Mouse (Mus musculus) limb, embryonic 15.5 days (tissue): Measurements from ENCODE around the gene Appbp2. TPM values are rescaled to one million over a fixed set of nuclear protein-coding genes. Genes with fewer than 3 reads are reported as not detected.
A peak's percentile ranks its signal among the peaks of the same experiment; 100 is the strongest.

ENCODE experiments used
- ATAC-seq: fragments of 200-750 bp; cut with Nextera tagmentation; 2 replicates; pipeline ENCODE4 v1.8.0; 2017; ENCODE audit warnings: low read depth, moderate TSS enrichment; ENCODE audit not compliant: insufficient number of reproducible peaks, low FRiP score, low TSS enrichment
- H3K27ac ChIP-seq: fragments of 300-500 bp; sonication (generic); 2 replicates; pipeline ENCODE4 v1.5.1; 2015; ENCODE audit warnings: moderate library complexity, mild to moderate bottlenecking, inconsistent platforms
- H3K27me3 ChIP-seq: fragments of 300-500 bp; sonication (generic); 2 replicates; pipeline ENCODE4 v1.6.1; 2015; ENCODE audit warnings: inconsistent platforms
- H3K36me3 ChIP-seq: fragments of 300-500 bp; sonication (generic); 2 replicates; pipeline ENCODE4 v1.6.1; 2015; ENCODE audit warnings: inconsistent platforms
- H3K4me1 ChIP-seq: fragments of 300-500 bp; sonication (generic); 2 replicates; pipeline ENCODE4 v1.6.1; 2015; ENCODE audit warnings: inconsistent platforms
- H3K4me2 ChIP-seq: fragments of 300-500 bp; sonication (generic); 2 replicates; pipeline ENCODE4 v1.6.1; 2015; ENCODE audit warnings: mild to moderate bottlenecking, inconsistent platforms
- H3K4me3 ChIP-seq: fragments of 300-500 bp; sonication (generic); 2 replicates; pipeline ENCODE4 v1.5.1; 2015; ENCODE audit warnings: mild to moderate bottlenecking, inconsistent platforms
- H3K9ac ChIP-seq: fragments of 300-500 bp; sonication (generic); 2 replicates; pipeline ENCODE4 v1.6.1; 2015; ENCODE audit warnings: inconsistent platforms
- H3K9me3 ChIP-seq: fragments of 300-500 bp; sonication (generic); 2 replicates; pipeline ENCODE4 v1.6.1; 2016; ENCODE audit warnings: inconsistent platforms
- WGBS: fragments of 180-500 bp; shearing (Covaris S2); methylation state at CpG from one replicate; pipeline ENCODE4 v1.1.7; 2015; 5-methylcytosine and 5-hydroxymethylcytosine counted together
- polyA plus RNA-seq: library from polyadenylated mRNA; unstranded; fragments of >200 nt; fragmentation: Nextera tagmentation; extraction: Ambion mirVana; gene quantifications from 2 replicates; pipeline ENCODE4 v1.2.1, GENCODE M21; 2015

Appbp2 gene
- polyA plus RNA-seq = 38.8 and 40.0 TPM in 2 replicates

DNA sequence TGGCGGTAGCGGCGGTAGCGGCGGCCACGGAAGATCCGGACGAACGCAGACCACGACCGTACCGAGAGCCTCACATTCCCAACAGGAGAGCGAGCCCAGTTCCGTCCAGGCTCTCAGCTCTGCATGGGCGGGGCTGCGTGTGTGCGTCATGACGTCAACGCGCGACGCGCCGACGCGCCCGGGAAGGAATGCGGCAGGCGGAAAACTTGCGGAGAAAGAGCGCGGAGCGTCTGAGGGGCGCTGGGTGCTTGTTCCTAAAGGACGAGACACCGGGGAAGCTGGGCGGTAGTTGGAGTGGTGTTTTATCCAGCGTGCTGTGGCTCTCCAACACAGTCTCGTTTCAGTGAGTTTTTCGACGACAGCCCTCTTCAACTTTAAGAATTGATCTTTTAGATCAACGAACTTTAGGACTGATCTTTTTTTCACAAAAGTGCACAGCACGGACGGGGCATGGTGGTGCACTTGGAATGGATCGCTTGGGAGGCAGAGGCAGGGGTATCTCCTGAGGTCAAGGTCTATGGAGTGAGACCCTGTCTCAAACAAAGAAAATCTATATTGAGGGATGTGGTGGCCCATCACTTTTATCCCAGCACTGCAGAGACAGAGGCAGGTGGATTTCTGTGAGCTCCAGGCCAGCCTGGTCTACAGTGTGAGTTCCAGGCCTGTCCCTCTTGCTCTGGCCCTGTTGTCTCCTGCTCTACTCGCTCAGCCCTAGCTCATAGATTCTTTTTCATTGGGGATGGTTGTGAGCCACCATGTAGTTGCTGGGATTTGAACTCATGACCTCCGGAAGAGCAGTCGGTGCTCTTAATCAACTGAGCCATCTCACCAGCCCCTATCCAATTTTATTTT, at the start of gene Appbp2:
Gene Appbp2, minus strand, starts transcription at position 141 of the 852 bp plus-strand sequence.
- peaks cover 9% of the 10 kb centered on the region for H3K4me1 ChIP-seq
- H3K27me3 ChIP-seq = no peaks in the 10 kb centered on the region
- peak; percentile 96 for ATAC-seq
- peak within 1 kb of the TSS; percentile 56 for H3K4me2 ChIP-seq
- H3K27ac ChIP-seq = peak within 1 kb of the TSS; percentile 99
- no peaks in the 10 kb centered on the region for H3K9me3 ChIP-seq
- H3K4me3 ChIP-seq = peak within 1 kb of the TSS; percentile 93
- H3K36me3 ChIP-seq = peaks cover 14% of the 10 kb centered on the region; the same call in 1 of the 2 replicates
- 5% methylated on average over 48 of the region's 48 CpGs for WGBS
- H3K9ac ChIP-seq = peak within 1 kb of the TSS; percentile 87

DNA sequence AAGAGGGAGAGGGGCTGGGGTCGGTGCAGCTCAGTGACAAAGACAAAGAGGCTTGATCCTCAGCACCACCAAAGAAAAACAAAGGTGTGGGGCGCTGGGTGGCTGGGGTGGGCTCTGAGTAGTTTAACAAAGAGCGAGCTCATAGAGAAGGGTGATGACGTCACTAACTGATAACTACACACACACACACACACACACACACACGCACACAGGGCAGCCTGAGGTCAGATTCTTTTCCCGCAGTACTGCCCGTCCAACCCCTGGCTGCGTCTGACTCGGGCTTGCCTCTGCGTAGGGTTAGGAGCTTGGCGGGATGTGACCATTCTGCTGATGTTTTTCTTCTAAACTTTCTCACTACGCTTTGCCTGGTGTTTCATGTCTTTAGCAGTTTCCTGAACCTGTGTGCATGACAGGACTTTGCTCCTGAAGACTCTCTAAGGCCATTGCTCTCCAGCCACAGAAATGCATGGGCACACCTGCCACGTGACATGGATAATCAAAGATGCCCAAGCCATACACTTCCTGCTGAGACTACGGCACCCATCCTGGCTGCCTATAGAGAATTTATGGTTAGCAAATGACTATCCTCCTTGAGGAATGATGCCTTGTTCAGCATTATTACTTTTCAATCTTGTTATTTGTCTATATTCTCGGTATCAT, 46.4 kb upstream of the Appbp2 start:
- Histone ChIP-seq H3K9me3 (no peaks in the 10 kb centered on the region), H3K27me3 (no peaks in the 10 kb centered on the region), H3K9ac (no peak overlapping the region), H3K36me3 (no peaks in the 10 kb centered on the region), H3K4me2 (no peak overlapping the region), H3K4me1 (peaks cover 4% of the 10 kb centered on the region; the same call in 1 of the 2 replicates), H3K4me3 (no peak overlapping the region), H3K27ac (no peak overlapping the region)
- WGBS = 75% methylated on average over 15 of the region's 15 CpGs
- ATAC-seq = no peak

GRCm38 (mm10) chr11:85278175-85278574, 43.2 kb upstream of the Appbp2 start:
- whole genome bisulfite sequencing = 68% methylated on average over 1 of the region's 1 CpGs
- no peak overlapping the region for H3K9ac ChIP-seq
- H3K4me2 ChIP-seq = no peak overlapping the region
- H3K9me3 ChIP-seq = no peaks in the 10 kb centered on the region
- no peak for ATAC-seq
- H3K27me3 ChIP-seq = no peaks in the 10 kb centered on the region
- H3K27ac ChIP-seq = no peak overlapping the region
- peaks cover 4% of the 10 kb centered on the region; the same call in 1 of the 2 replicates for H3K4me1 ChIP-seq
- no peaks in the 10 kb centered on the region for H3K36me3 ChIP-seq
- H3K4me3 ChIP-seq = no peak overlapping the region

DNA sequence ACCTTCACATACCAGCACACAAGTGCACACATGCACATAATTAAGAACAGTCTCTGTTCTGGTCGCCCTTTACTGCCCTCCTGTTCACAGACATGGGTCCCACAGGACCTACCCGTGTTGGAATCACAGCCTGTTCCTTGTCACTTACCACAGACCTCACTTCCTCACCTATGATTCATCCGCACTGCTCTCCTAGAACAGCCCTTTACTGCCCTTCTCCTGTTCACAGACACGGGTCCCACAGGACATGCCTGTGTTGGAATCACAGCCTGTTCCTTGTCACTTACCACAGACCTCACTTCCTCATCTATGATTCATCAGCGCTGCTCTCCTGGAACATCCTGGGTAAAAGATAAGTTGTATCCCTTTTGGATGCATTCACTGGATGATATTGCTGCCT, 42.7 kb upstream of the Appbp2 start:
- no peaks in the 10 kb centered on the region for H3K9me3 ChIP-seq
- H3K27me3 ChIP-seq = no peaks in the 10 kb centered on the region
- H3K27ac ChIP-seq = no peak overlapping the region
- H3K4me2 ChIP-seq = no peak overlapping the region
- H3K4me3 ChIP-seq = no peak overlapping the region
- no peak overlapping the region for H3K9ac ChIP-seq
- WGBS = 48% methylated on average over 5 of the region's 5 CpGs
- H3K36me3 ChIP-seq = no peaks in the 10 kb centered on the region
- no peak for ATAC-seq
- H3K4me1 ChIP-seq = peaks cover 4% of the 10 kb centered on the region; the same call in 1 of the 2 replicates

- Histone ChIP-seq H3K4me2 (no peak overlapping the region), H3K27me3 (no peaks in the 10 kb centered on the region), H3K27ac (no peak overlapping the region), H3K4me3 (no peak overlapping the region), H3K36me3 (no peaks in the 10 kb centered on the region), H3K9me3 (no peaks in the 10 kb centered on the region), H3K9ac (no peak overlapping the region), H3K4me1 (peaks cover 4% of the 10 kb centered on the region; the same call in 1 of the 2 replicates)
- no peak for ATAC-seq
- 82% methylated on average over 5 of the region's 5 CpGs for WGBS
Observed at GRCm38 (mm10) chr11:85275151-85275550, 40.2 kb upstream of the Appbp2 start.

DNA sequence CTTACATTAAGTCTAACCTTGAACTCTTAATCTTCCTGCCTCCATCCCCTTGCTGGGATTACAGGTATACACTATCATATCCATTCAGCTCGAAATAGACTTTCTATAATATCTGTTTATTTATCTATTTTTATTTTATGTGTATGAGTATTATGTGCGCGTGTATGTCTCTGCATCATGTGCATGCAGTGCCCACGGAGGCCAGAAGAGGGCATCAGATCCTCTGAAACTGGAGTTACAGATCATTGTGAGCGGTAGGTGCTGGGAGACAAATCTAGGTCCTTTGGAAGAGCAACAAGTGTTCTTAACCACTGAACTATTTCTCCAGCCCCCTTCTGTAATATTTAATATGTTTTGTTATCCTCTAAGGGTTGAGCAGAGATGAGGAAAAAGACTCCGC, 38.4 kb upstream of the Appbp2 start:
- no peak overlapping the region for H3K27ac ChIP-seq
- no peak overlapping the region for H3K4me3 ChIP-seq
- no peak for ATAC-seq
- no peaks in the 10 kb centered on the region for H3K9me3 ChIP-seq
- H3K27me3 ChIP-seq = no peaks in the 10 kb centered on the region
- 73% methylated on average over 6 of the region's 6 CpGs for WGBS
- H3K4me1 ChIP-seq = peaks cover 4% of the 10 kb centered on the region; the same call in 1 of the 2 replicates
- H3K4me2 ChIP-seq = no peak overlapping the region
- no peak overlapping the region for H3K9ac ChIP-seq
- H3K36me3 ChIP-seq = no peaks in the 10 kb centered on the region

GRCm38 (mm10) chr11:85270631-85271030, 35.7 kb upstream of the Appbp2 start:
- ATAC-seq = no peak

DNA sequence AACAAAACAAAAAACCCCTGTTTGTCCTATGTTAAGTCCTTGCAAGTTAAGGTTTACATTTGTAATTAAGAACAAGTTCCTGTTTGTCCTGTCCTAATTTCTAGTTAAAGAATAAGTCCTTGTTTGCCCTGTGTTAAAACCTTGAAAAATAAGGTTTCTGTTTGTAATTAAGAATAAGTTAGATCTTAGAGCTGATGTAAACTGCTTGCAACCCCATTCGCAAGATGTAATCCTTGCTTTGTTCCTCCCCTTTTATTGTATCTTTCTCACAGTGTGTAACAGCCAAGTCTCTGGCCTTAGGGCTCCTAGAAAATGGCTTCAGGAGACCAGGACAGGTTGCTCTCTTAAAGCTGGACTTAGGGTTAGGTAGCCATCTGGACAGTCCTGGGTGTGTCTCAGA, 32.5 kb upstream of the Appbp2 start:
- WGBS = 64% methylated on average over 1 of the region's 1 CpGs
- no peak for ATAC-seq
- H3K36me3 ChIP-seq = no peaks in the 10 kb centered on the region
- no peaks in the 10 kb centered on the region for H3K27me3 ChIP-seq
- H3K9ac ChIP-seq = no peak overlapping the region
- no peaks in the 10 kb centered on the region for H3K4me1 ChIP-seq
- no peak overlapping the region for H3K4me2 ChIP-seq
- H3K27ac ChIP-seq = no peak overlapping the region
- H3K4me3 ChIP-seq = no peak overlapping the region
- no peaks in the 10 kb centered on the region for H3K9me3 ChIP-seq

More at GRCm38 (mm10) chr11:85270631-85271030, 35.7 kb upstream of the Appbp2 start:
- H3K27ac ChIP-seq = no peak overlapping the region
- no peak overlapping the region for H3K4me2 ChIP-seq
- no peaks in the 10 kb centered on the region for H3K9me3 ChIP-seq
- no peaks in the 10 kb centered on the region for H3K27me3 ChIP-seq
- 56% methylated on average over 3 of the region's 3 CpGs for WGBS
- H3K9ac ChIP-seq = no peak overlapping the region
- H3K4me3 ChIP-seq = no peak overlapping the region
- H3K36me3 ChIP-seq = no peaks in the 10 kb centered on the region
- no peaks in the 10 kb centered on the region for H3K4me1 ChIP-seq

GRCm38 (mm10) chr11:85264635-85265034, 29.7 kb upstream of the Appbp2 start:
- no peaks in the 10 kb centered on the region for H3K9me3 ChIP-seq
- H3K4me2 ChIP-seq = no peak overlapping the region
- no peak overlapping the region for H3K9ac ChIP-seq
- H3K4me3 ChIP-seq = no peak overlapping the region
- no peak overlapping the region for H3K27ac ChIP-seq
- WGBS = 63% methylated on average over 5 of the region's 5 CpGs
- no peaks in the 10 kb centered on the region for H3K36me3 ChIP-seq
- ATAC-seq = no peak
- H3K4me1 ChIP-seq = no peaks in the 10 kb centered on the region
- no peaks in the 10 kb centered on the region for H3K27me3 ChIP-seq

GRCm38 (mm10) chr11:85261192-85261591, 26.3 kb upstream of the Appbp2 start:
- H3K36me3 ChIP-seq = no peaks in the 10 kb centered on the region
- no peak overlapping the region for H3K4me2 ChIP-seq
- H3K9me3 ChIP-seq = no peaks in the 10 kb centered on the region
- H3K27me3 ChIP-seq = no peaks in the 10 kb centered on the region
- ATAC-seq = no peak
- H3K9ac ChIP-seq = no peak overlapping the region
- no peak overlapping the region for H3K4me3 ChIP-seq
- 36% methylated on average over 7 of the region's 7 CpGs for WGBS
- H3K4me1 ChIP-seq = no peaks in the 10 kb centered on the region
- H3K27ac ChIP-seq = no peak overlapping the region

DNA sequence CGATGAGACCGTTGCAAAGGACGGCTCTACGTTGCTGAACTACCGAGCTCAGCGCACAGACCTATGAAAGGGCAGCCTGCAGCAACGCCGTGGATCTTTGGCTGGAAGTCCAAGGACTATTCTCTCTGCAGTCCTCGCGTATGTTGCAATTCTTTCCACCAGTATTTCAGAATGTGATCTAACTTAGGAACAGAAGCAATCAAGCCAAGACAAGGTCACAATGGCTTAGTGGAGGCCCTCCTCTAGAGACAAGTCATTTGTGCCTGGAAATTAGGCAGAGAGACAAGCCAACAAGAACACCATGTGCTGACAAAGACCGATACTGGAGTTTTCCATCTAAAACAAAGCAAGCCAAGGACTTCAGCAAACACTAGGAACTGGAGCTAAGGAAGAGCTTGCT, 24.0 kb upstream of the Appbp2 start:
- Histone ChIP-seq H3K27ac (no peak overlapping the region), H3K36me3 (no peaks in the 10 kb centered on the region), H3K27me3 (no peaks in the 10 kb centered on the region), H3K9me3 (no peaks in the 10 kb centered on the region), H3K9ac (no peak overlapping the region), H3K4me2 (no peak overlapping the region), H3K4me3 (no peak overlapping the region), H3K4me1 (no peaks in the 10 kb centered on the region)
- no peak for ATAC-seq
- 84% methylated on average over 11 of the region's 11 CpGs for WGBS

- no peak overlapping the region for H3K9ac ChIP-seq
- WGBS = 46% methylated on average over 3 of the region's 3 CpGs
- H3K27ac ChIP-seq = no peak overlapping the region
- H3K4me1 ChIP-seq = no peaks in the 10 kb centered on the region
- no peak for ATAC-seq
- no peaks in the 10 kb centered on the region for H3K9me3 ChIP-seq
- H3K36me3 ChIP-seq = no peaks in the 10 kb centered on the region
- no peaks in the 10 kb centered on the region for H3K27me3 ChIP-seq
- no peak overlapping the region for H3K4me3 ChIP-seq
- no peak overlapping the region for H3K4me2 ChIP-seq
Observed at GRCm38 (mm10) chr11:85255471-85256027, 20.6 kb upstream of the Appbp2 start.
